Mouse (Mus musculus) retina, postnatal 7 days (tissue): ENCODE data around the gene Ndufs8.

Source experiments
- DNase-seq: peaks from one replicate; pipeline ENCODE4 v3.0.0-alpha.2; 2012; ENCODE audit warnings: low read depth, low spot score

The Ndufs8 gene

DNA sequence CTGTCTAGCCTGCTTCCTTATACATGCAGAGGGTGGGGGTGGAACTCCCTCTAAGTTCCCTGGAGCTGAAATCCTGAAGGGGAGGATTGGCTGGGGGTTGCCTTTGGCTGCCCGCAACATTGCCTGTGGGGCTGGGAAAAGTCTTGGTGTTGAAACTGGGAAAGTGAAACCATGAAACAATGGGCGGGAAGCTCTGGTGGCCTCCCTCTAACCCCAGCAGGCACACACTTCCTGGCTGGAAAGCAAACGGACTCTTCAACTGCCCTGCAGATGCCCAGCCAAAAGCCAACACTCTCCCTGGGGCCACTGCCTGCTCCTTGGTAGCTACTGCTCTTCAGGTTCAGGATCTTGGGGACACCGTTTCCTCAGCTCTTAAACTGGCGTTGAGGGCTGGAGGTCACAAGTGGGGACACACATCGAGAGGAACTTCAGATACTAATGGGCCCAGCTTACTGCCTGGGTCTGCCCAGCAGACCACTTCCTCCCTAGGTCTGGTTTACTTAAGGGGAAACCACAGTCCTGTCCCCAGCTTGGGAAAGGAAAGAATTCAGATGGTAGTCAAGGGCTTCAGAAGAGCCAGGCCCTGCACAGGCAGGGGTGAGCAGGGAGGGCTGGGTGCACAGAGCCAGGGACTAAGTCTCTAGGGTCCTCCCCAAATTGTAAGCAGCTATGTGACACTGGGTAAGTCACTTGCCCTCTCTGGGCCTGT is 7.2 kb downstream of the Ndufs8 start:
- DNase-seq = no peak

DNA sequence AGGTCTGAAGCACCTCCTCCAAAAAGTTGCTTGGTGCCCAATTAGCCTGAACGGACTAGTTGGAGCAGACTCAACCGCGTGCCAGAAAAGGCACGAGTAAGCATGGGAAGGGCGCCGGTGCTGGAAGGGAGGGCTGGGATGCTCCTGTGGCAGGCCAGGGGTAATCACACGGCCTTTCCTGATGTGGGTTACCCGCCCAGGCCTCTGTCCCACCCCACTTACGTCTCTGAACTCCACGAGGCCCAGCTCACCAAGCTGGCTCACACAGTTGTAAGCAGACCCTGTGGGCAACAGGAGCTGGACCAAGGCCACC is 8.3 kb downstream of the Ndufs8 start:
- DNase-seq = no peak

DNA sequence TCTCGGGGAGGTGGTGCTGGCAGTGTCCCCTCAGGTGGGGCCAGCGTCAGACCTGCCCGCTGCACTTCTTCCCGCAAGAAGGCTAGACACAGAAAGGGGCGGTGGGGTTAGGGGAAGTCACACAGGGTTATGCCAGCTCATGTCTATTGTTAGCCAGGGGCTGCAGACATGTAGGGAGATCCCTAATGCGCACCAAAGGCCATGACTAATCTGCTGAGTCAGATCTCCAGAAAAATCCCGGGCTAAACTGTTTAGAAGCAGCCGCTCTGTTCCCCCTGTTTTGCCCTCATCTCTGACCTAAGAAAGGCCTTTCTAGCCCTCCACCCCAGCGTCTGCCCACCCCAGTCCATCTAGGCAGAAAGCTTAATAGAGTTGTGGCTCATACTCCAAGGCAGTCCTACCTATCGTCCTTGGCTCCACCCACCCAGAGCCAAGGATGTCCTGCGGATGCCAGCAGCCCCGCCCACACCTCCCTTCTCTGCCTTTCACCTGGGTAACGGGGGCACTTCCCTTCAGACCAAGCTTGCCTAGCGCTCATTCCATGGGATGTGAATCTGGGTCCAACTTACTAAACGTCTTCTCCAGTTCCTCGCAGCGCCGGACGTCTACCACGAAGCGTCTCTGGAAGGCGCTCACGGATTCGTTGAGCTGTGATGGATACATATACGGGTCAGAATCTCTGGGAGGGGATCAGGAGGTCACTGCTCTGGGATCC is 8.8 kb downstream of the Ndufs8 start:
- DNase-seq = no peak

DNA sequence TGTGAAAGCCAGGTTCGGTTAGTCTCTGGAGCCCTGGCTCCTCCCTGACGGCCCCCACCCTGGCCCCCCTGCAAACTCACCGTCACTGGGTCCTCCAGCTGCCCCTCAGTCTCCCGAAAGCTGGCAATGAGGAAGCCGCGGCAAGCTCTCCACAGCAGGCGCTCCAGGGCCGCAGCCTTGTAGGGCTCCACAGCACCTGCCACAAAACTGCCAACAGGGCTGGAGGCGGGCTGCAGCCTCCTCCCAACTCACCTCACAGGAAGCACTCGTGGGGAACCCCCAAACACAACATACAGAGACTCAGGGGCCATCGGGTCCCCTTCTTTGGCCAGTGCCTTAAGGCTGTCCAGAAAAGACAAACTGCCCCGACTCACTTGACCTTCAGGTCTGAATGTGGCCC is 9.6 kb downstream of the Ndufs8 start:
- DNase-seq = no peak

DNA sequence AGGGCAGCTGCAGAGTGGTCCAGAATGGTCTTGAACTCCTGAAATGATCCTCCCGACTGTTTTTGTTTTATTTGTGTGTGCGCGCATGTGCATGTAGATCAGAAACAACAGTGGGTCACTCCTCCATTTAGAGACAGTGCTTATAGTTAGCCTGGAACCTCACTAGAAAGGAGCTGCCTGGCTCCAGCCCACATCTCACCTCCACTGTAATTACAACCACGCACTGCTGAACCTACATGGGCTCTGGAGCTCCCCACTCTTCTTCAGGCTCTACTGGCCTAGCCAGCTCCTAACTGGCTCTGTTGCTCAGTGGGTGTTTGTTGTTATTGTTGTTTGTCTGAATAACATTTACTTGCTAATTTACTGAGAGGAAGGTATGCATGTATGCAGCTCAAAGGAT is 13.0 kb downstream of the Ndufs8 start:
- no peak for DNase-seq

DNA sequence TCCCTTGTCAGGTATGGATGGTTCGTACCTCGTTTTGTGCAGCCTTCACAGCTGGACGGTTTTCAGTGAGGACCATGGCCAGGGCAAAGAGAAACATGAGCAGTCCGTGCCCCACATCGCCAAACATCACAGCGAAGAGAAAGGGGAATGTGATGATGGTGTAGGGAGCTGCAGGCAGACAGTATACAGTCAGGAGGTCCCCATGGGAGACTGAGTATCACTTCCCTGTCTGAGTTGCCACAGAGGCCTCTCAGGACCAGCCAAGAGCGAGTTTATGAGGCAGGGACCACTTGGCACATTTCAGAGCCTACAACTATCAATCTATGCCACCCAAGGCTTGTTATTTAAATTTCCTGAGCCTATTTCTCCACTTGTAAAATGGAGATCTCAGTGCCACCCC is 13.6 kb downstream of the Ndufs8 start:
- DNase-seq = no peak

DNA sequence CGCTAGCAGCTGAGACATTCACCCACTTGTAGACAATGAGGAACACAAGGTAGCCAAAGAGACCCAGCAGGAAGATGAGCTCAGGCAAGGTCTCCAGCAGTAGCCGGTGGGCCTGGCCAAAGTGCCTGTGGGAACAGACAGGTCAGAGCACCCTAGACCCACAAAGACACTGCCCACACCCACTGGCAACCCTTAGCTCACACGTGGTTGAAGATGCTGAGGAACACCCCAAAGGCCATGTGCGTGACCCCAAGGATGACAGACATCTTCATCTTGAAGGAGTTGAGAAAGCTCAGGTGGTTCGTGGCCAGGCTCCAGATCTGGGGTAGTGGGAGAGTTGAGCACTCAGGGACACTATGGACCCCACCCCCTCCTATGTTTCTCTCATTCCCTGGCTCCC is 15.0 kb downstream of the Ndufs8 start:
- no peak for DNase-seq

DNA sequence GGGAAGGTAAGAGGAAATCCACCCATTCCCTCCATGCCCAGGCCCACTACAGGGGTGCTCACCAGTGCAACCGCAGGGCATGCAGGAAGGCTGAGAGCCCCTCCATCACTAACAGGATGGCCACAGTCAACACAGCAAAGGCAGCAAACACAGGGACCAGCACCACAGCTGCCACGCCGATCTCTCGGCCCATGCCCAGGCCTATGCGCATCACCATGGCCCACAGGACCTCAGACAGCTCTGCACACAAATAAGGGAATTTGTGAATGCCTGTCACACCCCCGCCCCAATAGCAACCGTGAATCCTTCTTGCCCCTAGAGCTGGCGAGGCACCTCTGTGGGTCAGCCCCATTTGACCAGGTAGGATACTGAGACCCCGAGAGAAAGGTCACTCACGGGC is 16.4 kb downstream of the Ndufs8 start:
- no peak for DNase-seq

DNA sequence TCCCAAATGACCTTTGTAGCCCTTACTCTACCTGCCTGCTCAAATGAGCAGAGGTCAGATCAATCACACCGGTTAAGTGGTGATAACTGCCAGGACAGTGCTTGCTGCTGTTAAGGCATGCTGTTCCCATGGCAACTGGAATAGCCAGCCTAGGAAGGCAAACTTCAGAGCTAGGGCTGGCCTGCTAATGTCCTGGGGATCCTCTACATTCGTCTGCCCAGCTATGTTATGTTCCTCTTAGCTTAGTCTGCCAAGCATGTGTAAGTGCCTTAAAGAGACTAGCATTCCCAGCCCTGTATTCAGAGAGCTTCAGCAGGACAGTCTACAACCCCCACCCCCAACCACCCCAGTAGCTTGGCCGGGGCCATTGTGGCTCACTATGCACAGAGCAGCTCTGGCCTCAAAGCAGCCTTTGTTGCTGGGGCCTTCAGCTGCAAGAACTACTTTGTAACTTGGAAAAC is 17.4 kb downstream of the Ndufs8 start:
- DNase-seq = no peak

DNA sequence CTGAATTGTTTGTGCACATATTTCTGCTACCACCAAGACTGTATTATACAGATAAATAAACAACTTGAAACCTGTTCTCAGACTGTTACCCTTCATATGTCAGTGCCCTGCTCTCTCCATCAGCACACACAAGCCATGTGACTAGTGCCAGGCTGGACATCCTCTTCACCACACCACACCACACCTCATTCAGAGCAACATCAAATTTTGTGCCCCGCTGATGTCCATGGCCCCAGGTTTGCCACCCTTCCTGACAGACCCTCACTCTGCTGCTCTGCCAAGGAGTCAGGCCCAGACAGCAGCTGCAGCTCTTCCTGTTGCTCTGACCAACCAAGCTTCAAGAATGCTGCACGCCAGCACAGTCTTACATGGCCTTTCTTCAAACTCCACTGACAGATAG is 18.3 kb downstream of the Ndufs8 start:
- no peak for DNase-seq

DNA sequence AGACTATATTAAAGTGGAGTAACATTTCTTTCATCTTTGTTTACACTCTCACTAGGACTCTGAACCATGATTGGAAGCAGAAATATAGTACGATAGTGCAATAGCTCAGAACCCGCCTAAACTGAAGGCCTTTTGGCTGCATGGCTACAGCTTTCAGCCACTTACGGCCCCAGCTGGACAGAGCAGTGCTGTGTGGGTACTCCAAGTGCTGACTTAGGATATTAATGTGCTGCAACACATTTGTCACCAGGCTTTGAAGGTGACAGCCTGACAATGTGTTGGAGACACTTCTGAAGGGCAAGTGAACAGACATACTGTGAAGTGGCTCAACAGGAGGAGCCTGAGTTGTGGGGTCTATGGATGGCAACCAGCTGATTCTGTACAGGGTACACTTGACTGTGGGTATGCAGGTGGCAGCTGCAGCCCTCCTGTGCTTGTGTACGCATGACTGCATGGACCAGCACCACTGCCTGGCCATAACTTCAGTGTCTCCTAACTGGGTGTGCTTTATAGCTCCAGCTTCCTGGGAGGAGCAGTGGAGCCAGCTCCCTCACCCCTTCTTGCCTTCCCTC is 18.9 kb downstream of the Ndufs8 start:
- DNase-seq = no peak

DNA sequence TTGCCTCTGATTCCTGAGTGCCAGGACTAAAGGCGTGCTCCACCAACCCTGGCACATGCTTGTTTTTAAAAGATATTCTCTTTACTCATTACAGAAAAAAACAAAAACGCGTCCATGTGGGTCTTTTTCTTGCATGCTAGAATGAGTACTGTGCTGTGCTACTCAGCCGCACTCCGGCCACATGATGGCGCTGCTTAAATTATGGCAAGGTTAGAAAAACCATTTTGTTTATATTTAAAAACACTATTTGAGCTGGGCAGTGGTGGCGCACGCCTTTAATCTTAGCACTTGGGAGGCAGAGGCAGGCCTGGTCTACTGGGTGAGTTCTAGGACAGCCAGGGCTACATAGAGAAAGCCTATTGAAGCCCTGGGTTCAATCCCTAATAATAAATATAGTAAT is 22.4 kb downstream of the Ndufs8 start:
- no peak for DNase-seq

DNA sequence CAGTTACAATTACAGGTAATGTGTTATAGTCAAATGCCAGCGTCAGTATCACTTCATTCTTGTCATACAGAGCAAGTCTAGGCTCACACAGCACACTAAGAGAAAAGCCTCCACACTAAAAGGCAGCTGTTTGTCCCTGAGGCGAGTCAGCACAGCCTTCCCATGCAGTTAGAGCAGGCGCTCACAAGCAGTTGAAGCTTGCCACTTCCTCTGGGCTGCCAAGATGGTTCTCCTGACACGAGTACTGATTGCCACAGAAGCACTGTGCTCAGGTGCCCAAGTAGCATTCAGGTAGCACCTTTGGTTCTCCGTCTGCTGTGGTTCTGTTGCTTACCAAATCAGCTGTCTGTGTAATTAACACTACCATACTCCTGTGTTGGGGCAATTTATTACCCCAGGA is 23.5 kb downstream of the Ndufs8 start:
- no peak for DNase-seq

DNA sequence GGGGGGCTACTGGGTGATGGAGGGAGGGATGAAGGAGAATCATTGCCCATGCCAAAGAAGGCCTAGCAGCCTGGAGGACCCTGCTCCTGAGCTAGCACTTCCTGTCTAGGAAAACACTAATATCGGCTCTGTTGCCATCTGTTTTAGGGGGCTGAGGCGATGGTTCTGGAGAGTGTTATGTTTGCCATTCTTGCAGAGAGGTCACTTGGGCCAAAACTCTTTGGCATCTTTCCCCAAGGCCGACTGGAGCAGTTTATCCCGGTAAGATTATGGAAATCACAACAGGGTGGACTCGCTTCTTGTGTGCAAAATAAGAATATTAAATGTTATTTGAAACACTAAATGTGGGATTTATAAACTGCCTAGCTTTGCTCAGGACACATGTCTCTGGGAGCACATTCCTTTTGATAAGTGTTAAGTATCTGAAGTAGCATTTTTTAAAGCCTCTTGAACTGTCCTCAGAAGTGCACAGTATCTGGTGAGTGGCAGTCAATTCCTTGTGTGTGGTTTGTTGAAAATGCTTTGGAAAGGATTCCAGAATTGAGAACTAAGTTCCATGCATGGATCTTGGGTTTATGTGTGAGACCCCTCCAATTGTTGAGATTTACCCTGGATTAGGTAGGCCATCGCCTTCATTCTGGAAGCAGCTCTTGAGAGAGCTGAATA is 28.1 kb downstream of the Ndufs8 start:
- DNase-seq = no peak

DNA sequence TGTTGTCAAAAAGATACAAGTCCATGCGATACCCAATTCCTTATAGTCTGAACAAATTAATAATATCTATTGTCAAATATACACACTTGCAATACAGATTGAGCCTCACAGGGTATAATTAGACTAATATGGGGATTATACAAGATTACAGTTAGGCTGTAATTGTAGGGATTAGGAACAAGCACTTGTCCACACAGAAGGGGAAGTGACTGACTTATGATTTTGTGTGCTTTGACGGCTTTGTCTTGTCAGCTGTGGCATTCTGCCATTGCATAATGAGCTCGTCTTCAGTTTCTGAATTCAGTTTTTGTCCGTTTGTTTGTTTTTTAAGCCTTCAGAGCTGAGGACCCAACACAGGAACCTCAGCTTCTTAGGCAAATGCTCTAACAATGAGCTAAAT is 30.4 kb downstream of the Ndufs8 start:
- DNase-seq = no peak

DNA sequence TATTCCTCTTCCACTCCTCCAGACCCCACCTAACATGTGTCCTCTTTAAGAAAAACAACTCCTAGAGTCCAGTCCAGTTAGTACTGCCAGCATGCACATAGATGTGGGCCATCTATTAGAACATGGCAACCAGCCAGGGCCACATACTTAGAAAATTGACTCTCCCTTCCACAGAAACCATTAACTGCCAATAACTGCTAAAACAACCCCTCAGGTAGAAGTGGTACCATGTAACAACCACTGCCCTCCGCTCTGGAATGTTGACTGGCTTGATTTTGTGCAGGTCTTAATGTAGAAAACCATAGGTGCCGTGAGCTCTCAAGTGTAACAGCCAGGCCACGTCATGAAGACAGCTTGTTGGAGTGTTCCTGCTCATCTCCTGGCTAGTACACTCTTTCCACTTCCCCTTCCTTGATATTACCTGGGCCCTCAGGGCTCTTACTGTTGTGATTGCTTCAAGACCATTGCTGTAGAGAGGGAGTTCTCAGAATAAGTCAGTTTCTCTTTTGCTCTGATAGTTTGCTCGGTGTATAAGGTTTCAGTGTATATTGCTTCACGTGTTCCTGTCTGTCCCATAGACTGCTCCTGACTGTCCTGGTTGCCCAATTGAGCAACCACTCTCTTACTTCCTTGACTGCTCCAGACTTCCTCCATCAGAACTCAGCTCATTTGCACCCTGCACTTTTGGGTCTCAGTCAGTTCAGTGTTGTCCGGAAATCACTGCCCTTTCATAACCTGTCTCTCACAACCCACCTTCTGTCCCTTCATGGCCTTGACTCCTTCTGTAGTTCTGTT is 32.3 kb downstream of the Ndufs8 start:
- no peak for DNase-seq

DNA sequence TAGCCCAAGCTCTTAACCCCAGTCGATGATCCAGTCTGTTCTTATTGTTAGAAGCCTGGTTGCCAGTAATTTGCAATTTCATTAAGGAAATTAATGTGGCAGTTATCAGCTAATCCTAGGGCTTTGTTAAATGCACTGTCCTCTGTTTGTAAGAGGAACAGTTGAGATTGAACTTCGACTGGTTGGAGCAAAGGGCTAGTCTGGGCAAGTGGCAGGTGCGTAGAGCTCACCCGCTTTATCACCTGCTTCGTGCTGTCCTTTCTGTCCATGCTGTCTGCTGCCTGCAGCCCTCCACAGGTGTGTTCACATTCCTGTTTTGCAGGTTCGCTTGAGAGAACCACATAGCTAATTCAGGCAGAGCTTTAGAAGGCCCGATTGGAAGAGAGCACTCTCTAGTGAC is 37.5 kb downstream of the Ndufs8 start:
- DNase-seq = no peak

DNA sequence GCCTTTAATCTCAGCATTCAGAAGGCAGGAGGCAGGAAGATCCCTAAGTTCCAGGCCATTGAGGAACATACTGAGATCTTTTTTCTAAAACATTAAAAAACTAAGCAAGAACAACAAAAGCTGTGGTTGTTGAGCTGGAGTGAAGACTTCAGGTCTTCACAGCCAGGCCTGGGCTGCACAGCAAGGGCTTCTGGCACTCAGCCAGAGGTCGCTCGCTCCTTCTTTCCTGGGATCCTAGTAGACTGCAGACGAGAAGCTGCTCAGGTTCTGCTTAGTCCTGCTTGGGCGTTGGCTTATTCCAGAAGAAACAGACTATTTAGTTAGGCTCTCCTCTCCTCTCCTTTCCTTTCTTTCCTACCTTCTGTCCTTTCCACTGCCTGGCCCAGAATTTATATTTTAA is 40.2 kb downstream of the Ndufs8 start:
- DNase-seq = no peak

DNA sequence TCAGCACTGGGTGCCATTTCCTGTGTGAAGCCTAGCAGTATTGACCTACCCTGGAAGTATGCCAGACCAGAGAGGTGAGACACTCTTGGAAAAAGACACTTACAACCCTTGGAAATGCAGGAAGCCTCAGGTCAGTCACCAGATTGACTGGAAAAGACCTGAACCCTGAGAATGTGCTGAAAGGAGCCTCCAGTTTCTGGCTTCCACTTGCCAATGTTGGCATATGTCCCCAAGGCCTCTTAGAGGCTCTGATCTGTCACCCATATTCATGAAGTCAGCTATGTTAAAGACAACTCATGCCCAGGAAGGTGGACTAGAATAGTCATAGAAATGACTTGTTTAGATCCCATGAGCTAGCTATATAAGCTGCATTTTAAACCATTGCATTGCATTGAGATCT is 41.1 kb downstream of the Ndufs8 start:
- no peak for DNase-seq

DNA sequence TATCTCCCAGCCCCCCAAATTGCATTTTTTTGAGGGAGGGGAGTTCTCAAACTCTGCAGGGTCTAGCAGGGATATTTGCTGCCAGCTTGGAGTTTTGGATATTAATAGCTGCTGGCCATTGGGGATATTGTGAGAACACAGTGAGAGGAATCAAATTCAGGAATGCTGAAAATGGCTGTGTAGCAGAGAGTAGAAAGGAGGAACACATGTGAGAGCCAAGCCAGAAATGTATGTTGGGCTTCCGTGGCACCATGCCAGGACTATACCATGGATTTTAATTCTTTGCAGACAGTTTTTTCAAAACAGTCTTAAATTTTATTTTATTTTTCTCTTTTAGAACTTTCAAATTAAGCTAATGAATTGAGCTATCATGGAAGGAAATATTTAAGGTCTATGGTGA is 44.3 kb downstream of the Ndufs8 start:
- no peak for DNase-seq

DNA sequence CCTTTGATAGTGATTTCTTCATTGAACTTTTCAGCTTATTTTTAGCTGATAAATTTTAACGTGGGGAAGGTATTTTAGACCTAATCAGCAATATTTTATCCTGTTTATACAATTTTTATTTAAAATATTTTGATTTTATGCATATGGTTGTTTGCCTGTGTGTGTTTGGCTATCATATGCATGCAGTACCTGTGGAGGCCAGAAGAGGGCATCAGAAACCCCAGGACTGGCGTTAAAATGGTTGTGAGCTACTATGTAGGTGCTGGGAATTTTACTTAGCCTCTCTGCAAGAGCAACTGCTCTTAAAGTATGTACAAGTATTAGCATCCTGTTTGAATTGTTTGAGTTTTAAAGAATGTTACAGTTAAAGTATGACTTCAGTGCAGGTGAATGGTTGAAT is 47.6 kb downstream of the Ndufs8 start:
- no peak for DNase-seq

DNA sequence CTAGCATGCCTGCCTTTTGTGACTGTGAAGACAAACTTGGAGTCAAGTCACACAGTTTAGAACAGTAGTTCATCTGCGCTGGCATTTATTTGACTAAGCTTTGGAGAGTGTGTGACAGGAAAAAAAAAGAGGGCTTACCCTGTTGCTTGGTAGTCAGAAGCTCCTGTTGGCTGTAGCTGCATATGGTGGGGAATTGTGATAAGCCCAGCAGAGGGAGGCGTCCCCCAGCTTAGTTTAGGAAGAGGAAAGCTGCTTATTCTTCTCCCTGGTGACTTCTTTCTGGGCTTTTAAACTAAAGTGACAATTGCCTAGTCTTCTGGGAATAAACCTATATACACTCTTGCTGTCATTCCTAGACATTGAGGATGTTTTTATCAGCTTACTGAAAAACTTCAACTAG is 49.9 kb downstream of the Ndufs8 start:
- DNase-seq = peak; percentile 32
